Mouse (Mus musculus) kidney, postnatal 0 days (tissue): ENCODE measurements at regions not wholly inside any gene's neighbourhood (a gene's known extent, or its start where the extent isn't known, plus 50 kb on each side); places are given as distances from the start of the nearest gene placed in this dataset.

Experiments used
- ATAC-seq: fragments of 200-750 bp; cut with Nextera tagmentation; replicated peaks from 2 replicates; pipeline ENCODE4 v1.8.0; 2017; ENCODE audit warnings: low read depth, moderate number of reproducible peaks, moderate TSS enrichment, moderate library complexity; ENCODE audit not compliant: low FRiP score
- DNase-seq: peaks from one replicate; pipeline ENCODE4 v3.0.0-alpha.2; 2016; ENCODE audit warnings: low spot score
- H3K27ac ChIP-seq: fragments of 300-500 bp; sonication (generic); 2 replicates; pipeline ENCODE4 v1.5.1; 2014; ENCODE audit warnings: mild to moderate bottlenecking
- H3K27me3 ChIP-seq: fragments of 300-500 bp; sonication (generic); 2 replicates; pipeline ENCODE4 v1.6.1; 2014; ENCODE audit warnings: low read length, mixed read lengths; ENCODE audit not compliant: insufficient read depth
- H3K36me3 ChIP-seq: fragments of 300-500 bp; sonication (generic); 2 replicates; pipeline ENCODE4 v1.6.1; 2014; ENCODE audit warnings: low read length, mixed read lengths; ENCODE audit not compliant: insufficient read depth
- H3K4me1 ChIP-seq: fragments of 300-500 bp; sonication (generic); replicated peaks from 2 replicates; pipeline ENCODE4 v1.6.1; 2014; ENCODE audit warnings: antibody characterized with exemption, low read length, mixed read lengths; ENCODE audit not compliant: insufficient read depth
- H3K4me2 ChIP-seq: fragments of 300-500 bp; sonication (generic); 2 replicates; pipeline ENCODE4 v1.6.1; 2014; ENCODE audit warnings: mild to moderate bottlenecking, low read length, moderate library complexity, mixed read lengths
- H3K4me3 ChIP-seq: fragments of 300-500 bp; sonication (generic); replicated peaks from 2 replicates; pipeline ENCODE4 v1.5.1; 2014; ENCODE audit warnings: low read depth, low read length
- H3K9ac ChIP-seq: fragments of 300-500 bp; sonication (generic); 2 replicates; pipeline ENCODE4 v1.6.1; 2014; ENCODE audit warnings: low read depth, low read length
- H3K9me3 ChIP-seq: fragments of 300-500 bp; sonication (generic); replicated peaks from 2 replicates; pipeline ENCODE4 v1.6.1; 2016; ENCODE audit warnings: low read length, inconsistent platforms, mixed read lengths
- CTCF ChIP-seq: IDR thresholded peaks from 2 replicates; pipeline ENCODE4 v1.5.1; 2016; ENCODE audit warnings: antibody characterized with exemption, low read depth, mild to moderate bottlenecking, moderate library complexity
- WGBS: fragments of 180-500 bp; shearing (Covaris S2); extraction: QIAGEN DNeasy Blood & Tissue Kit; methylation state at CpG from one replicate; pipeline ENCODE4 v1.1.7; 2014; 5-methylcytosine and 5-hydroxymethylcytosine counted together

GRCm38 (mm10) chr14:12913421-12913820, 90.5 kb upstream of the Cadps start:
- Histone ChIP-seq H3K9me3 (no peaks in the 10 kb centered on the region), H3K4me2 (no peak overlapping the region), H3K4me1 (no peaks in the 10 kb centered on the region), H3K27ac (no peak overlapping the region), H3K4me3 (no peak overlapping the region), H3K9ac (no peak overlapping the region), H3K36me3 (no peaks in the 10 kb centered on the region), H3K27me3 (no peaks in the 10 kb centered on the region)
- ATAC-seq (no peak), DNase-seq (no peak)
- 52% methylated on average over 3 of the region's 3 CpGs for WGBS
- TF ChIP-seq CTCF, result no peak

GRCm38 (mm10) chr14:12877337-12877662, 54.4 kb upstream of the Cadps start:
- Histone ChIP-seq H3K9me3 (no peaks in the 10 kb centered on the region), H3K36me3 (no peaks in the 10 kb centered on the region), H3K27me3 (no peaks in the 10 kb centered on the region), H3K27ac (no peak overlapping the region), H3K4me2 (no peak overlapping the region), H3K4me3 (no peak overlapping the region), H3K9ac (no peak overlapping the region), H3K4me1 (no peaks in the 10 kb centered on the region)
- ATAC-seq, result no peak
- no peak for TF ChIP-seq CTCF
- DNase-seq, result no peak

DNA sequence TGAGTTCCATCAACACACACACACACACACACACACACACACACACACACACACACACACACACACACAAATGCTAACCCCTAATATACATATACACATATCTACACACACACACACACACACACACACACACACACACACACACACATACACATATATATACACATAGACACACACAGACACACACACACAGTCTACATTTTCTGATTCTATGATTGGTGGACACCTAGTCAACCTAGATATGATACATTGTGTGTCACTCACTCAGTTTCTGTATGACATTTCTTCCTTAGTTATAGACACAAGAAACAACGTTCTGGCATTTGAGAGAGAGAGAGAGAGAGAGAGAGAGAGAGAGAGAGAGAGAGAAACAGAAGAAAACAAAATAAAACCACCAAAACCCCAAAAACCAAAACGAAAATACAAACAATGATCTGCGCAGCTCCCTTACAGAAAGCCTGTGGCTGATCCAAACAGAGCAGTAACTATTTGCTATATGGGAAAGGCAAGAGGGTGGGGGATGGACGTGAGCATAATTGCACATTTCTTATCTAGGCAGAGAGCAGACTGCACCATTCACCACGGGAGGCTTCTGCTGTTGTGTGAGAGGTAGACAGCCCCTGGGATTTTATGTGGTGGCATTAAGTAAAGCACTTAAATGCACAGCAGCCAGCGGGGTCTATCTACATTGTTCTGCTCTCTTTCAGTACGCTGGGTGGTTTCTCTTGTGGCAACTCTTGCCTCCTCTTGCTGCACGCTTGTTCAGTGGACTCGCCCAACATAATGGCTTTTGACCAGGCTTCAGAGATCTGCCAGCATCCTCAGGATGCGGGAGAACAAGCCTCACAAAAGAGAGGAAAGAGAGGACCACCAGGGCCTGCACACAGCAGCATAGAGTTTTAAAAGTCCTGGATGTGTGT, 53.8 kb upstream of the Cadps start:
- H3K4me2 ChIP-seq, result no peak overlapping the region
- no peaks in the 10 kb centered on the region for H3K27me3 ChIP-seq
- no peak for DNase-seq
- no peak overlapping the region for H3K9ac ChIP-seq
- no peak for TF ChIP-seq CTCF
- no peak for ATAC-seq
- H3K27ac ChIP-seq, result no peak overlapping the region
- H3K4me3 ChIP-seq, result no peak overlapping the region
- no peaks in the 10 kb centered on the region for H3K36me3 ChIP-seq
- H3K4me1 ChIP-seq, result no peaks in the 10 kb centered on the region
- no peaks in the 10 kb centered on the region for H3K9me3 ChIP-seq
- 75% methylated on average over 10 of the region's 10 CpGs for WGBS
